Mouse (Mus musculus) liver, embryonic 16.5 days (tissue): ENCODE results near the gene Iqck. TPM values are rescaled to one million over a fixed set of nuclear protein-coding genes. Genes with fewer than 3 reads are reported as not detected.

Source experiments
- ATAC-seq: fragments of 200-750 bp; cut with Nextera tagmentation; 2 replicates; pipeline ENCODE4 v1.8.0; 2017; ENCODE audit warnings: low read depth, mild to moderate bottlenecking, moderate number of reproducible peaks, moderate library complexity
- H3K27ac ChIP-seq: fragments of 300-500 bp; sonication (generic); 2 replicates; pipeline ENCODE4 v1.5.1; 2014; ENCODE audit warnings: mild to moderate bottlenecking, low read length
- H3K27me3 ChIP-seq: fragments of 300-500 bp; sonication (generic); 2 replicates; pipeline ENCODE4 v1.6.1; 2014; ENCODE audit warnings: low read depth, low read length, mixed read lengths; ENCODE audit not compliant: control insufficient read depth, insufficient read depth
- H3K36me3 ChIP-seq: fragments of 300-500 bp; sonication (generic); 2 replicates; pipeline ENCODE4 v1.6.1; 2014; ENCODE audit warnings: mild to moderate bottlenecking; ENCODE audit not compliant: control insufficient read depth, insufficient read depth
- H3K4me1 ChIP-seq: fragments of 300-500 bp; sonication (generic); 2 replicates; pipeline ENCODE4 v1.6.1; 2014; ENCODE audit warnings: low read depth, low read length, mixed read lengths; ENCODE audit not compliant: control insufficient read depth
- H3K4me2 ChIP-seq: fragments of 300-500 bp; sonication (generic); 2 replicates; pipeline ENCODE4 v1.6.1; 2014; ENCODE audit warnings: low read depth, low read length, mixed read lengths
- H3K4me3 ChIP-seq: fragments of 300-500 bp; sonication (generic); 2 replicates; pipeline ENCODE4 v1.5.1; 2014; ENCODE audit warnings: low read depth, mild to moderate bottlenecking, low read length
- H3K9ac ChIP-seq: fragments of 300-500 bp; sonication (generic); 2 replicates; pipeline ENCODE4 v1.6.1; 2014; ENCODE audit warnings: low read depth, low read length
- H3K9me3 ChIP-seq: fragments of 300-500 bp; sonication (generic); replicated peaks from 2 replicates; pipeline ENCODE4 v1.6.1; 2016; ENCODE audit warnings: low read length; ENCODE audit not compliant: control insufficient read depth
- WGBS: fragments of 180-500 bp; shearing (Covaris S2); extraction: QIAGEN DNeasy Blood & Tissue Kit; methylation state at CpG from one replicate; pipeline ENCODE4 v1.1.7; 2014; ENCODE audit not compliant: insufficient replicate concordance; 5-methylcytosine and 5-hydroxymethylcytosine counted together
- polyA plus RNA-seq: library from polyadenylated mRNA; unstranded; fragments of >200 nt; fragmentation: Nextera tagmentation; extraction: Ambion mirVana; gene quantifications from 2 replicates; pipeline ENCODE4 v1.2.1, GENCODE M21; 2015

The Iqck gene
- polyA plus RNA-seq, 1 experiment from 2014 or later, result 0.26 TPM

DNA sequence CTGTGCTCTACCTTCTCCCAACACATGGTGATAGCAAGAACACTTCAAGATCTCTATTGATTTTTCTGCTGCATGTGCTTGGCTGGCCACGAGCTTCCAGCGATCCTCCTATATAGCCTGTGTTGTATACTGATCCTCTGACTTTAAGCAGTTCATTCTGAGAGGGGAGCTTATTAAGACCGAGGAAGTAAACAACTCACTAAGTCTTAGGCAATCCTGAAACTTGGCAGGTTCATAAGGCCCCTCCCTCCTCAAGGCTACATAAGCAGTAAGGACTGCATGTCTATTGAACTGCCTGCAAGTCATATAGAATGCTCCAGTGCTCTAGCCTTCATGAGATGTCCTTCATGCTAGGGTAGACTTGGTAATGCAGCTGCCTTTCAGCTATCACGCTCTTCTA is 9.2 kb upstream of the Iqck start:
- Histone ChIP-seq H3K27me3 (no peaks in the 10 kb centered on the region), H3K9me3 (no peaks in the 10 kb centered on the region), H3K4me1 (peaks cover 7% of the 10 kb centered on the region), H3K4me2 (no peak overlapping the region), H3K4me3 (no peak overlapping the region), H3K27ac (no peak overlapping the region), H3K9ac (no peak overlapping the region), H3K36me3 (peaks cover 27% of the 10 kb centered on the region)
- WGBS, result 69% methylated on average over 4 of the region's 4 CpGs
- no peak for ATAC-seq

DNA sequence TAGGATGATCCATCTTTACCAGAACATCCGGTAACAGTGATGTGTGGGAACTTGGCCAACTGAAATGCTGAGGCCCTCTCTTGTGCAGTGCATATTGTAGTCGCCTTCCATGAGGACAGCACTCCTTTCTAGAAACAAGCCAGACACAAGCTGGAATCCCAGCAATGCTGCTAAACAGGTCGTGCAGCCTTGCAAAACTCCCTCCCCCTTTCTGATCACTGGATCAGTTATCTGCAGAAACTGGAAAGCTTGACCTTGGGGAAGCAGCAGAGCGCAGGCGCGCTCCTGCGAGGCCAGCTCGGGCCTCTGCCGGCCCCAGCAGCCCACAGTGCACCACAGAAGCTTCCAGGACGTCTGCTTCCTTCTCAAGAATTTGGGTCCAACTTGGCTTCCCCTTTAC is 6.8 kb upstream of the Iqck start:
- Histone ChIP-seq H3K27me3 (no peaks in the 10 kb centered on the region), H3K36me3 (peaks cover 22% of the 10 kb centered on the region), H3K27ac (no peak overlapping the region), H3K4me2 (no peak overlapping the region), H3K9me3 (no peaks in the 10 kb centered on the region), H3K4me3 (no peak overlapping the region), H3K9ac (no peak overlapping the region), H3K4me1 (peaks cover 7% of the 10 kb centered on the region)
- WGBS, result 58% methylated on average over 10 of the region's 10 CpGs
- ATAC-seq, result no peak

DNA sequence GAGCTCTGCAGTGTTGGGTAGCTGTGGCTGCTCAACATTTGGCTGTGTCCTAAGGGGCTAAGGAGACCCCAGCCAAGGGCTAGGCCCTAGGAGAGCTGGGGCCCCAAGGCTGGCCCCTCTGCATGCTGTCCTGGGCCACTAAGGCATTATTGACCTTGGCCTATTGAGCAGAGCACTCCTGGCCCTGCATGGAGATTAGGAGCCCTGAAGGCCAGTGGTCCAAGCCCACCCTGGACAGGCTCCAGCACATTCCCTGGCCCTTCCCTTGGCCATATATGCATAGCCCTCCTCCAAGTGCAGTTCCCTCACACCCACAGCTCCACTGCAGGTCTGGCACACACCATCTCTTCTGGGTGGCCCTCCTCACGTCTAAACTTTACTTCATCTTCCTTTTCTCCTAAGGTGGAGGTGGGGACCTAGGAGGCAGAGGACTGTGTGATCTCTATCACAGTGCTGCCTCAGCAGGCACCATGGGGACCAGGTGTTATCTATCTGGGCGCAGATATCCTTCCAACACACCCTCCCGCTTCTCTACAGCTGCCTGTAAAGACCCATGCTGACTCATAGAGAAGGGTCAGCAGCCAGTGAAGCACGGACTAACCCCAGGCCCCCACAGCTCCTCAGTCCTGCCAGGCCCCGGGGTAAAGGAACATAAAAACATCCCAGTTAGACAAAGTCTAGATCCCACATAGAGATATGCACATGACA is 5.9 kb upstream of the Iqck start:
- Histone ChIP-seq H3K4me2 (no peak overlapping the region), H3K4me1 (peaks cover 13% of the 10 kb centered on the region), H3K36me3 (peaks cover 16% of the 10 kb centered on the region), H3K27ac (no peak overlapping the region), H3K9me3 (no peaks in the 10 kb centered on the region), H3K27me3 (no peaks in the 10 kb centered on the region), H3K9ac (no peak overlapping the region), H3K4me3 (no peak overlapping the region)
- ATAC-seq, result no peak
- 39% methylated on average over 5 of the region's 5 CpGs for WGBS

GRCm38 (mm10) chr7:118850676-118851290 is 4.8 kb upstream of the Iqck start:
- WGBS, result 64% methylated on average over 9 of the region's 9 CpGs
- Histone ChIP-seq H3K27ac (no peak overlapping the region), H3K27me3 (no peaks in the 10 kb centered on the region), H3K36me3 (peaks cover 10% of the 10 kb centered on the region), H3K9ac (no peak overlapping the region), H3K9me3 (no peaks in the 10 kb centered on the region), H3K4me3 (no peak overlapping the region), H3K4me2 (no peak overlapping the region), H3K4me1 (peaks cover 15% of the 10 kb centered on the region)
- no peak for ATAC-seq

GRCm38 (mm10) chr7:118851571-118851970 is 4.0 kb upstream of the Iqck start:
- ATAC-seq, result no peak
- H3K4me3 ChIP-seq, result no peak overlapping the region
- peaks cover 18% of the 10 kb centered on the region for H3K4me1 ChIP-seq
- no peak overlapping the region for H3K4me2 ChIP-seq
- H3K9ac ChIP-seq, result no peak overlapping the region
- WGBS, result 81% methylated on average over 7 of the region's 7 CpGs
- no peaks in the 10 kb centered on the region for H3K27me3 ChIP-seq
- H3K27ac ChIP-seq, result no peak overlapping the region
- H3K9me3 ChIP-seq, result no peaks in the 10 kb centered on the region
- peaks cover 8% of the 10 kb centered on the region for H3K36me3 ChIP-seq

DNA sequence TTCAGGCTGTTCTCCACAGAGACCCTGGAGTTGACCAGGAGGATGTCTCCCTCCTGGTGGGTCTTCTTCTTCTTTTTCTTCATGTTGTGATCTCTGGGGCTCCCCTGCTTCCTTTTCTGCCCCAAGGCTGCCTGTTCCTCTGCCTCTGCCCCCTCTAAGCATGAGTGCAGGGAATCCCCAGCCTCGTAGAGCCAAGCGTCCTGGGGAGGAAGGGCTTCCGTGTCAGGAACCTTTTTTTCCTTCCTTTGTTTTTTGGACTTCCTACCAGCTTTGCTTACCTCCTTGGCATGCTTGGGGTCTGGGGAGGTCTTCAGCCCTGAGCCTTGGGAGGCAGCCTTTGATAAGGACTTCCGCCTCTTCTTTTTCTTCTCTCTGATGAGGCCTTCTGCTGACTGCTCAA is 2.9 kb upstream of the Iqck start:
- no peak overlapping the region for H3K27ac ChIP-seq
- 73% methylated on average over 4 of the region's 4 CpGs for WGBS
- no peak overlapping the region for H3K4me3 ChIP-seq
- peaks cover 18% of the 10 kb centered on the region for H3K4me1 ChIP-seq
- no peaks in the 10 kb centered on the region for H3K9me3 ChIP-seq
- H3K36me3 ChIP-seq, result peaks cover 3% of the 10 kb centered on the region
- no peak overlapping the region for H3K9ac ChIP-seq
- ATAC-seq, result no peak
- H3K27me3 ChIP-seq, result no peaks in the 10 kb centered on the region
- H3K4me2 ChIP-seq, result no peak overlapping the region

DNA sequence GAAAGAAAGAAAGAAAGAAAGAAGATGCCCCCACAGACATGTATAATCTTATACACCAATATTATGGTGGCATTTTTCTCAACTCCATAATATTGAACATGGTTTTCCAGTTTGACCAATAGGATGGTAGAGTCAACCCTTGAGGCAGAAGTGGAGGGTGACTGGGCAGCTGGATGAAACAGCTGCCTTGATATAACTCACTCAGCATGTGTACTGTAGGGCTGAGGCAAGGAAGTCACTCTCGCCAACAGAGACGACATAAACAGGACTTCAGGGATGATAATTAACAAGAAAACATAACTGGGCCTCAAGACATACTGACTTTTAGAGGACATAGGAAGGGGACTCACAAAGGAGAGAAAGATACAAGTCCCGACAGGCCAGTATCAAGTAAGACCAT is 946 bp upstream of the Iqck start:
- Histone ChIP-seq H3K27me3 (no peaks in the 10 kb centered on the region), H3K4me1 (peaks cover 18% of the 10 kb centered on the region), H3K36me3 (peaks cover 3% of the 10 kb centered on the region), H3K9ac (peak overlapping the region; percentile 64), H3K4me3 (peak overlapping the region; percentile 90), H3K27ac (no peak overlapping the region), H3K4me2 (peak overlapping the region; percentile 88), H3K9me3 (no peaks in the 10 kb centered on the region)
- 7% methylated on average over 3 of the region's 3 CpGs for WGBS
- no peak for ATAC-seq

- WGBS, result under 1% methylated on average over 46 of the region's 46 CpGs
- Histone ChIP-seq H3K36me3 (peaks cover 3% of the 10 kb centered on the region), H3K4me3 (peak within 1 kb of the TSS; percentile 90), H3K27me3 (no peaks in the 10 kb centered on the region), H3K9me3 (no peaks in the 10 kb centered on the region), H3K27ac (peak within 1 kb of the TSS; percentile 33; the same call in 1 of the 2 replicates), H3K4me1 (peaks cover 11% of the 10 kb centered on the region), H3K4me2 (peak within 1 kb of the TSS; percentile 88), H3K9ac (peak within 1 kb of the TSS; percentile 64)
- ATAC-seq, result peak; percentile 73
These were observed 339 bp downstream of the Iqck start, which contains the start of gene Knop1 for GRCm38 (mm10) chr7:118855877-118856304. TSS of gene Knop1 (minus strand) at chr7:118856254.

DNA sequence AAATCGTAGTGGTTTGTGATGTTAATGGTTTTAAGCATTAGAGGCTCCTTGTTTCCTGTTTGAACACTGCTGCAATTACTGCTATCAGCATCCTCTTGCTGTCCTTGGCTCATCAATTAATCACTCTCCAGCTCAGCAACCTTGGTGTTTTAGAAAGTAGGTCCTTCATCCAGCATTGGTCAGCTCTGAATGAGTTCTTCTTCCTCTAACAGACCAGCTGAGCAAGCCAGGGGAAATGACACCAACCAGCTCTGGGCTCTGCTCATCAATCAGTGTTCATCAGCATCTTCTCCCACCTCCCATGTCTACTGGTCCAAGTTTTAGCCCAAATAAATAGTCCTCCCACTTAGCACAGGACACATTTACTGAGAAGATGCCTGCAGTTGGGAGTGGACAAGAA is 3.1 kb downstream of the Iqck start:
- Histone ChIP-seq H3K4me1 (peaks cover 11% of the 10 kb centered on the region), H3K9me3 (no peaks in the 10 kb centered on the region), H3K4me3 (no peak overlapping the region), H3K27ac (no peak overlapping the region), H3K9ac (no peak overlapping the region), H3K27me3 (no peaks in the 10 kb centered on the region), H3K4me2 (no peak overlapping the region), H3K36me3 (no peaks in the 10 kb centered on the region)
- ATAC-seq, result no peak
- 59% methylated on average over 1 of the region's 1 CpGs for WGBS
